Mouse (Mus musculus): Measurements from ENCODE around the gene Kcnj8. TPM values are rescaled to one million over a fixed set of nuclear protein-coding genes. Genes with fewer than 3 reads are reported as not detected.

The Kcnj8 gene
- polyA plus RNA-seq, 1 experiment from 2014 or later = 0.19 TPM

DNA sequence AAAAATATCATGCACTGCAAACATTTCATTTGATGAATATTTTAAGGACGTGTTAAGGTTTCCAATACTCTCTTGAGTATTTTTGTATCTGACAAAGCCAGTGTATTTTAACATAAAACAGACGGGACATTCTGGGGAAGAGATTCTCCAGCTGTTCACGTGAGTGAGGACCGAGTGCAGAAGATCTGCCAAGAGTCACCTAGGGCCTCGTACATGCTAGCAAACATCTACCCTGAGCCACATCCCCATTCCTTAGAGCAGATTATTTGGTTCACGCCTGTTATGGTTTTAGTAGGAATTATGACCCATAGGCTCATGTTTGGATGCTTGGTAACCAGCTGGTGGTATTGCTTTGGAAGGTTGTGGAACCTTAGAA is 28.6 kb downstream of the Kcnj8 start:
- DNase-seq (ENCODE audit: low spot score) (no peak), ATAC-seq (ENCODE audit: insufficient number of reproducible peaks, low FRiP score, low TSS enrichment, low read depth) (no peak)
- Histone ChIP-seq H3K9me3 (ENCODE audit: control insufficient read depth, low read length) (no peaks in the 10 kb centered on the region), H3K4me1 (ENCODE audit: control insufficient read depth, insufficient read depth, low read length) (no peaks in the 10 kb centered on the region), H3K36me3 (ENCODE audit: control insufficient read depth, insufficient read depth, low read length) (no peaks in the 10 kb centered on the region), H3K9ac (ENCODE audit: low read length) (no peak overlapping the region), H3K4me2 (ENCODE audit: low read depth, severe bottlenecking) (no peak overlapping the region), H3K27ac (replicated peaks; ENCODE audit: low read depth, low read length) (no peak overlapping the region), H3K4me3 (ENCODE audit: low read depth, low read length) (no peak overlapping the region), H3K27me3 (ENCODE audit: control insufficient read depth, insufficient read depth, low read length) (no peaks in the 10 kb centered on the region)
- WGBS = 89% methylated on average over 6 of the region's 6 CpGs

- Histone ChIP-seq H3K27me3 (ENCODE audit: control insufficient read depth, insufficient read depth, low read length) (no peaks in the 10 kb centered on the region), H3K9ac (ENCODE audit: low read length) (no peak overlapping the region), H3K27ac (replicated peaks; ENCODE audit: low read depth, low read length) (no peak overlapping the region), H3K9me3 (ENCODE audit: control insufficient read depth, low read length) (no peaks in the 10 kb centered on the region), H3K4me2 (ENCODE audit: low read depth, severe bottlenecking) (no peak overlapping the region), H3K4me3 (ENCODE audit: low read depth, low read length) (no peak overlapping the region), H3K4me1 (ENCODE audit: control insufficient read depth, insufficient read depth, low read length) (no peaks in the 10 kb centered on the region), H3K36me3 (ENCODE audit: control insufficient read depth, insufficient read depth, low read length) (no peaks in the 10 kb centered on the region)
- no peak for ATAC-seq (ENCODE audit: insufficient number of reproducible peaks, low FRiP score, low TSS enrichment, low read depth)
- WGBS = 71% methylated on average over 8 of the region's 8 CpGs
- no peak for DNase-seq (ENCODE audit: low spot score)
Observed at GRCm38 (mm10) chr6:142542082-142542799, 29.2 kb downstream of the Kcnj8 start.

DNA sequence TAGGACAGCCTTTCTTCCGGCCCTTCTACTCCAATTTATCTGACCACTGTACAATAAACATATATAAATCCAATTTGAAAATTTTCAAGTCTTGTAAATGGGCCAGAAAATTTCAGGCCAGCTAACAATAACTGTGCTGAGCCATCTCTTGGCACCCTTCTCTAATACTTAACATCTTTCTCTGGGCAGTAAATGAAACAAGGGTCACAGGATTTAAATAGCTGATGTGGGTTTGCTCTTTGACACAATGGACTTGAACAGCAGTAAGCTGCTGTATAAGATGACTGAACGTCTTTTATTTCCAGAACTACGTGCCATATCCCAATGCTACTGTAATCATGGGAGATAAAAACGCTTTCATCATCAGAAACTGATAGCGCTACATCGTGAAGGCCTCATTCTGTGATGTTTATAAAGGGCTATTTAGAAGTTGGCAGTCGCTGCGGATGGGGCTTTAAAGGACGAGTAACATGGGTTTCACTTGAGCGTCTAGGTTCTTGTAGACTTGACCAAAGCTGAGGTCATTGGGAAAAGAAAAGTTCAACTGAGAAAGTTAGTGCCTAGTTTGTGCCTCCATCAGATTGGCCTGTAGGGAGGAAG is 30.8 kb downstream of the Kcnj8 start:
- H3K9ac ChIP-seq (ENCODE audit: low read length) = no peak overlapping the region
- no peak for DNase-seq (ENCODE audit: low spot score)

GRCm38 (mm10) chr6:142540131-142540530 is 31.3 kb downstream of the Kcnj8 start:
- DNase-seq (ENCODE audit: low spot score) (no peak), ATAC-seq (ENCODE audit: insufficient number of reproducible peaks, low FRiP score, low TSS enrichment, low read depth) (no peak)
- Histone ChIP-seq H3K4me2 (ENCODE audit: low read depth, severe bottlenecking) (no peak overlapping the region), H3K9ac (ENCODE audit: low read length) (no peak overlapping the region), H3K4me1 (ENCODE audit: control insufficient read depth, insufficient read depth, low read length) (no peaks in the 10 kb centered on the region), H3K36me3 (ENCODE audit: control insufficient read depth, insufficient read depth, low read length) (no peaks in the 10 kb centered on the region), H3K9me3 (ENCODE audit: control insufficient read depth, low read length) (no peaks in the 10 kb centered on the region), H3K27ac (replicated peaks; ENCODE audit: low read depth, low read length) (no peak overlapping the region), H3K4me3 (ENCODE audit: low read depth, low read length) (no peak overlapping the region), H3K27me3 (ENCODE audit: control insufficient read depth, insufficient read depth, low read length) (no peaks in the 10 kb centered on the region)
- 87% methylated on average over 5 of the region's 5 CpGs for WGBS

More for the DNA sequence above, 30.8 kb downstream of the Kcnj8 start:
- H3K27me3 ChIP-seq (ENCODE audit: control insufficient read depth, insufficient read depth, low read length) = no peaks in the 10 kb centered on the region
- 93% methylated on average over 10 of the region's 10 CpGs for WGBS
- H3K4me3 ChIP-seq (ENCODE audit: low read depth, low read length) = no peak overlapping the region
- H3K4me2 ChIP-seq (ENCODE audit: low read depth, severe bottlenecking) = no peak overlapping the region
- H3K4me1 ChIP-seq (ENCODE audit: control insufficient read depth, insufficient read depth, low read length) = no peaks in the 10 kb centered on the region
- ATAC-seq (ENCODE audit: insufficient number of reproducible peaks, low FRiP score, low TSS enrichment, low read depth) = no peak
- no peak overlapping the region for H3K27ac ChIP-seq (replicated peaks; ENCODE audit: low read depth, low read length)
- no peaks in the 10 kb centered on the region for H3K9me3 ChIP-seq (ENCODE audit: control insufficient read depth, low read length)
- no peaks in the 10 kb centered on the region for H3K36me3 ChIP-seq (ENCODE audit: control insufficient read depth, insufficient read depth, low read length)

GRCm38 (mm10) chr6:142538503-142538902 is 32.9 kb downstream of the Kcnj8 start:
- ATAC-seq (ENCODE audit: insufficient number of reproducible peaks, low FRiP score, low TSS enrichment, low read depth) (no peak), DNase-seq (ENCODE audit: low spot score) (no peak)
- Histone ChIP-seq H3K4me1 (ENCODE audit: control insufficient read depth, insufficient read depth, low read length) (no peaks in the 10 kb centered on the region), H3K9me3 (ENCODE audit: control insufficient read depth, low read length) (no peaks in the 10 kb centered on the region), H3K36me3 (ENCODE audit: control insufficient read depth, insufficient read depth, low read length) (no peaks in the 10 kb centered on the region), H3K4me2 (ENCODE audit: low read depth, severe bottlenecking) (no peak overlapping the region), H3K9ac (ENCODE audit: low read length) (no peak overlapping the region), H3K27me3 (ENCODE audit: control insufficient read depth, insufficient read depth, low read length) (no peaks in the 10 kb centered on the region), H3K4me3 (ENCODE audit: low read depth, low read length) (no peak overlapping the region), H3K27ac (replicated peaks; ENCODE audit: low read depth, low read length) (no peak overlapping the region)
- WGBS = 86% methylated on average over 17 of the region's 17 CpGs

GRCm38 (mm10) chr6:142533412-142533811 is 38.0 kb downstream of the Kcnj8 start:
- H3K4me1 ChIP-seq (ENCODE audit: control insufficient read depth, insufficient read depth, low read length) = no peaks in the 10 kb centered on the region
- H3K27me3 ChIP-seq (ENCODE audit: control insufficient read depth, insufficient read depth, low read length) = no peaks in the 10 kb centered on the region
- no peak for DNase-seq (ENCODE audit: low spot score)
- WGBS = 86% methylated on average over 5 of the region's 5 CpGs
- no peaks in the 10 kb centered on the region for H3K9me3 ChIP-seq (ENCODE audit: control insufficient read depth, low read length)
- no peak overlapping the region for H3K27ac ChIP-seq (replicated peaks; ENCODE audit: low read depth, low read length)
- H3K4me2 ChIP-seq (ENCODE audit: low read depth, severe bottlenecking) = no peak overlapping the region
- no peak overlapping the region for H3K9ac ChIP-seq (ENCODE audit: low read length)
- H3K36me3 ChIP-seq (ENCODE audit: control insufficient read depth, insufficient read depth, low read length) = no peaks in the 10 kb centered on the region
- ATAC-seq (ENCODE audit: insufficient number of reproducible peaks, low FRiP score, low TSS enrichment, low read depth) = no peak
- no peak overlapping the region for H3K4me3 ChIP-seq (ENCODE audit: low read depth, low read length)

- no peaks in the 10 kb centered on the region for H3K4me1 ChIP-seq (ENCODE audit: control insufficient read depth, insufficient read depth, low read length)
- H3K4me3 ChIP-seq (ENCODE audit: low read depth, low read length) = no peak overlapping the region
- no peak overlapping the region for H3K27ac ChIP-seq (replicated peaks; ENCODE audit: low read depth, low read length)
- H3K36me3 ChIP-seq (ENCODE audit: control insufficient read depth, insufficient read depth, low read length) = no peaks in the 10 kb centered on the region
- H3K9ac ChIP-seq (ENCODE audit: low read length) = no peak overlapping the region
- 92% methylated on average over 2 of the region's 2 CpGs for WGBS
- DNase-seq (ENCODE audit: low spot score) (no peak), ATAC-seq (ENCODE audit: insufficient number of reproducible peaks, low FRiP score, low TSS enrichment, low read depth) (no peak)
- no peaks in the 10 kb centered on the region for H3K9me3 ChIP-seq (ENCODE audit: control insufficient read depth, low read length)
- no peak overlapping the region for H3K4me2 ChIP-seq (ENCODE audit: low read depth, severe bottlenecking)
- H3K27me3 ChIP-seq (ENCODE audit: control insufficient read depth, insufficient read depth, low read length) = no peaks in the 10 kb centered on the region
Observed at GRCm38 (mm10) chr6:142532686-142533085, 38.7 kb downstream of the Kcnj8 start.

DNA sequence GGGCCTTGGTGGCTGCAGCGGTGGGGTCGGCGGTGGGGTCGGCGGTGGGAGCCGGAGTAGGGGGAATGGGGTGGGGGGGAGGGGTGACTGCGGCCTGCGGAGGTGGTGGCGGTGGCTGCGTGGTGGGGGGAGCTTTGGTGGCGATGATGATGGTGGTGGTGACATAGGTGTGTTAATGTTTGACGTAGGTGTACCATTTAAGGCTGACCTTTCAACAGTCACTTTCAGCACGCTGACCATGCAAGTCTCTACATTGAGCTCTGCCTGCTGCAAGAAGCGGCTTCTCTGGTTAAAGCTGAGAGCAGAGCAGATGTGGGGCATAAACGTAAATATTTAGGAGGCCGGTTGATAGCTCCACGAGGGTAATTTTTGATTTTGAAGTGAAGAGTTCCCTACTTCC is 39.3 kb downstream of the Kcnj8 start:
- H3K27ac ChIP-seq (replicated peaks; ENCODE audit: low read depth, low read length) = no peak overlapping the region
- H3K9ac ChIP-seq (ENCODE audit: low read length) = no peak overlapping the region
- DNase-seq (ENCODE audit: low spot score) (no peak), ATAC-seq (ENCODE audit: insufficient number of reproducible peaks, low FRiP score, low TSS enrichment, low read depth) (no peak)
- no peaks in the 10 kb centered on the region for H3K9me3 ChIP-seq (ENCODE audit: control insufficient read depth, low read length)
- H3K4me3 ChIP-seq (ENCODE audit: low read depth, low read length) = no peak overlapping the region
- no peaks in the 10 kb centered on the region for H3K27me3 ChIP-seq (ENCODE audit: control insufficient read depth, insufficient read depth, low read length)
- H3K36me3 ChIP-seq (ENCODE audit: control insufficient read depth, insufficient read depth, low read length) = no peaks in the 10 kb centered on the region
- no peak overlapping the region for H3K4me2 ChIP-seq (ENCODE audit: low read depth, severe bottlenecking)
- 94% methylated on average over 17 of the region's 17 CpGs for WGBS
- no peaks in the 10 kb centered on the region for H3K4me1 ChIP-seq (ENCODE audit: control insufficient read depth, insufficient read depth, low read length)

- WGBS = 76% methylated on average over 5 of the region's 5 CpGs
- H3K4me3 ChIP-seq (ENCODE audit: low read depth, low read length) = no peak overlapping the region
- H3K27ac ChIP-seq (replicated peaks; ENCODE audit: low read depth, low read length) = no peak overlapping the region
- H3K4me1 ChIP-seq (ENCODE audit: control insufficient read depth, insufficient read depth, low read length) = no peaks in the 10 kb centered on the region
- no peaks in the 10 kb centered on the region for H3K9me3 ChIP-seq (ENCODE audit: control insufficient read depth, low read length)
- DNase-seq (ENCODE audit: low spot score) (no peak), ATAC-seq (ENCODE audit: insufficient number of reproducible peaks, low FRiP score, low TSS enrichment, low read depth) (no peak)
- no peak overlapping the region for H3K9ac ChIP-seq (ENCODE audit: low read length)
- H3K36me3 ChIP-seq (ENCODE audit: control insufficient read depth, insufficient read depth, low read length) = no peaks in the 10 kb centered on the region
- no peak overlapping the region for H3K4me2 ChIP-seq (ENCODE audit: low read depth, severe bottlenecking)
- H3K27me3 ChIP-seq (ENCODE audit: control insufficient read depth, insufficient read depth, low read length) = no peaks in the 10 kb centered on the region
Observed at GRCm38 (mm10) chr6:142530378-142530777, 41.0 kb downstream of the Kcnj8 start.

Measured in limb, embryonic 11.5 days (tissue).